Mouse (Mus musculus): ENCODE data around the gene 4930512M02Rik. TPM values are rescaled to one million over a fixed set of nuclear protein-coding genes. Genes with fewer than 3 reads are reported as not detected.

4930512M02Rik gene
- polyA plus RNA-seq, 1 experiment from 2014 or later, result not detected

GRCm38 (mm10) chr11:11624073-11624705 is 3.4 kb downstream of the 4930512M02Rik start:
- 50% methylated on average over 4 of the region's 4 CpGs for WGBS
- no peak overlapping the region for H3K4me3 ChIP-seq
- no peak overlapping the region for H3K27ac ChIP-seq
- H3K36me3 ChIP-seq, result no peaks in the 10 kb centered on the region
- DNase-seq (ENCODE audit: low spot score), result no peak
- H3K4me1 ChIP-seq, result no peaks in the 10 kb centered on the region
- no peaks in the 10 kb centered on the region for H3K27me3 ChIP-seq (ENCODE audit: insufficient read depth, poor library complexity, severe bottlenecking)
- no peaks in the 10 kb centered on the region for H3K9me3 ChIP-seq

- no peak overlapping the region for H3K27ac ChIP-seq
- H3K36me3 ChIP-seq, result no peaks in the 10 kb centered on the region
- WGBS, result 70% methylated on average over 2 of the region's 2 CpGs
- H3K4me3 ChIP-seq, result no peak overlapping the region
- H3K9me3 ChIP-seq, result peaks cover 13% of the 10 kb centered on the region; the same call in 1 of the 2 replicates
- no peaks in the 10 kb centered on the region for H3K27me3 ChIP-seq (ENCODE audit: insufficient read depth, poor library complexity, severe bottlenecking)
- H3K4me1 ChIP-seq, result no peaks in the 10 kb centered on the region
- DNase-seq (ENCODE audit: low spot score), result no peak
Observed at GRCm38 (mm10) chr11:11609243-11609642, 18.4 kb downstream of the 4930512M02Rik start.

GRCm38 (mm10) chr11:11587327-11587726 is 40.3 kb downstream of the 4930512M02Rik start:
- Histone ChIP-seq H3K4me3 (no peak overlapping the region), H3K9me3 (no peaks in the 10 kb centered on the region), H3K4me1 (no peaks in the 10 kb centered on the region), H3K36me3 (no peaks in the 10 kb centered on the region), H3K27ac (no peak overlapping the region), H3K27me3 (ENCODE audit: insufficient read depth, poor library complexity, severe bottlenecking) (no peaks in the 10 kb centered on the region)
- 46% methylated on average over 2 of the region's 2 CpGs for WGBS
- DNase-seq (ENCODE audit: low spot score), result no peak

DNA sequence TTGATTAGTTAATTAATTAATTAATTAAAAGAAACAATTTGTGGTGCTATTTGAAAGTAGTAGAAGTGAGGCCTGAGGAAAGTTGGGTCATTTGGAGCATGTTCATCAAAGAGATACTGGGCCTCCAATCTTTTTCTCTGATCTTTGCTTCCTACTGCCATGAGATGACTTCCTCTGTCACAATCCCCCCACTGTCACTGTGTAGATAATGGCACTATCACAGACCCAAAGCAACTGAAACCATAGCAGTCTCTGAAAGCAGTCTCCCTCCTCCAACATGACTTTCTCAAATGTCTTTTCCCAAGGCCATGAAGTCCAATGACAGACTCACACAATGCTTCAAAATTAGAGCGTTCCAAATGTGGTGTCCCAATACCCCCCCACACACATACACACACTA is 41.2 kb downstream of the 4930512M02Rik start:
- no peak overlapping the region for H3K27ac ChIP-seq
- H3K36me3 ChIP-seq, result no peaks in the 10 kb centered on the region
- no peaks in the 10 kb centered on the region for H3K27me3 ChIP-seq (ENCODE audit: insufficient read depth, poor library complexity, severe bottlenecking)
- H3K4me1 ChIP-seq, result no peaks in the 10 kb centered on the region
- H3K4me3 ChIP-seq, result no peak overlapping the region
- no peak for DNase-seq (ENCODE audit: low spot score)
- 91% methylated on average over 1 of the region's 1 CpGs for WGBS
- H3K9me3 ChIP-seq, result no peaks in the 10 kb centered on the region

DNA sequence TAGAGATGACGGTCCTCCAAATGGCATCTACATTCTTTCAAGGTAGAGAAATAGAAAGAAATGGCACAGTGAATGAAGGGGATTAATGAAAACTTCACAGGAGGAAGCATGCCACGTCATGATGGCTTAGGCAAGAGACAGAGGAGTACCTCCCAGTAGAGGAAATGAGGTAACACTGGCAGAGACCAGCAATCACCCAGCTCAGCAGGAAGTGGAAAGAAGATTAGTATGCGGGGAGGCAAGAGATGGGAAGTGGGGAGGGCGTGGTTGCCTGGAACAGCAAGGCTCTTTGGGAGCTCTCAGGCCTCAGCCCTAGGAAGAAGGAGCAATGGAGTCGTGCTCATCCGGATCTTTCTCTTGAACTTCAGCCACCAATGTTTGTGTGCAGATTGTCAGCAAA is 53.9 kb downstream of the 4930512M02Rik start:
- no peaks in the 10 kb centered on the region for H3K36me3 ChIP-seq
- no peaks in the 10 kb centered on the region for H3K4me1 ChIP-seq
- no peaks in the 10 kb centered on the region for H3K27me3 ChIP-seq (ENCODE audit: insufficient read depth, poor library complexity, severe bottlenecking)
- DNase-seq (ENCODE audit: low spot score), result no peak
- WGBS, result 48% methylated on average over 6 of the region's 6 CpGs
- no peak overlapping the region for H3K4me3 ChIP-seq
- no peaks in the 10 kb centered on the region for H3K9me3 ChIP-seq
- H3K27ac ChIP-seq, result no peak overlapping the region

- H3K4me1 ChIP-seq, result no peaks in the 10 kb centered on the region
- no peak overlapping the region for H3K4me3 ChIP-seq
- H3K27ac ChIP-seq, result no peak overlapping the region
- no peaks in the 10 kb centered on the region for H3K27me3 ChIP-seq (ENCODE audit: insufficient read depth, poor library complexity, severe bottlenecking)
- H3K9me3 ChIP-seq, result no peaks in the 10 kb centered on the region
- H3K36me3 ChIP-seq, result no peaks in the 10 kb centered on the region
- DNase-seq (ENCODE audit: low spot score), result no peak
Observed at GRCm38 (mm10) chr11:11570747-11571146, 56.9 kb downstream of the 4930512M02Rik start.

DNA sequence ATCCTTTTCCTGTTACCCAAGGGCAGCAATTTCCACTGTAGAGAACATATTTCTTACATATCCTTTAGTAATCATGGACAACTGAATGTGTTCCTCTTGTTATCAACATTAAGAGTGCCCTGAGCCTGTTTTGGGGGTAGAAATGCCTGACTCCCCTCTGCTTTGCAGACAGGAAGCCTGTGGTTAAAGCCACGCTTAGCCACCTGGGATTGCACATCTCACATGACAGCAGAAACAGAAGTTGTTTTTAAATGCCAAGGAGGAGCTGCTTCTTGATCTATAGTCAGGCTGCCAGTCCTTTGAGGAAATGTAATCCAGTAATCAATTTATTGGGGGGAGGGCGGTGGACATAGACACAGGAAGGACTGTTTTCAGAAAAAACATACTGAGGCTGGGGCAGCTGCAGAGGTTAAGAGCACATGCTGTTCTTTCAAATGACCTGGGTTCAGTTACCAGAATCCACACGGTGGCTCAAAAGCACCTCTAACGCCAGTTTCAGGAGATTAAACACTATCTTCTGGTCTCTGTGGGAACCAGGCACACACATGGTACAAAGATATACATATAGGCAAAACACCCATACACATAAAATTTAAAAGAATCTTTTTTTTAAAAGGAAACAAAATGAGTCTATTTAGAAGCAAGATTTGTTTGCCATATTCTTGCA is 58.0 kb downstream of the 4930512M02Rik start:
- H3K36me3 ChIP-seq, result no peaks in the 10 kb centered on the region
- no peaks in the 10 kb centered on the region for H3K27me3 ChIP-seq (ENCODE audit: insufficient read depth, poor library complexity, severe bottlenecking)
- H3K27ac ChIP-seq, result no peak overlapping the region
- no peak for DNase-seq (ENCODE audit: low spot score)
- no peaks in the 10 kb centered on the region for H3K4me1 ChIP-seq
- no peaks in the 10 kb centered on the region for H3K9me3 ChIP-seq
- no peak overlapping the region for H3K4me3 ChIP-seq
- 48% methylated on average over 4 of the region's 4 CpGs for WGBS

DNA sequence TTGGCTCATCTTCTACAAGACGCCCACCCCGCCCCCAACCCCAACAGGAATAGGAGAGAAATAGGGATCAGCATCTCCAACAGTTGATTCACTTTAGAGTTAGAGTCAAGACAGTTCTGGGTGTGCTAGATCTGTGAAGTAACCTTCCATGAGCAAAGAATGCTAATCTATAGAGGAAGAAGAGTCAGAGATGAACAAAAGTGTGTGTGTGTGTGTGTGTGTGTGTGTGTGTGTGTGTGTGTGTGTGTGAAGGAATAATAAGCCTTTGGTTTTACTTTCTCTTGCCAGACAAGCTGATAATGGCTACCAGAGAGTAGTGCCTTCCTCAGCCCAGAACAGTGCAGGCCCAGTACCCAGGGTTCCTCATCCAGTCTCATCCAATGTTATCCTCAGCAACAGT is 59.6 kb downstream of the 4930512M02Rik start:
- no peak for DNase-seq (ENCODE audit: low spot score)
- Histone ChIP-seq H3K4me3 (no peak overlapping the region), H3K36me3 (no peaks in the 10 kb centered on the region), H3K4me1 (no peaks in the 10 kb centered on the region), H3K27me3 (ENCODE audit: insufficient read depth, poor library complexity, severe bottlenecking) (no peaks in the 10 kb centered on the region), H3K27ac (no peak overlapping the region), H3K9me3 (no peaks in the 10 kb centered on the region)
- WGBS, result 88% methylated on average over 2 of the region's 2 CpGs

- Histone ChIP-seq H3K27ac (no peak overlapping the region), H3K9me3 (no peaks in the 10 kb centered on the region), H3K4me3 (no peak overlapping the region), H3K27me3 (ENCODE audit: insufficient read depth, poor library complexity, severe bottlenecking) (no peaks in the 10 kb centered on the region), H3K36me3 (no peaks in the 10 kb centered on the region), H3K4me1 (no peaks in the 10 kb centered on the region)
- WGBS, result 77% methylated on average over 6 of the region's 6 CpGs
- DNase-seq (ENCODE audit: low spot score), result no peak
Observed at GRCm38 (mm10) chr11:11565146-11565820, 62.4 kb downstream of the 4930512M02Rik start.

DNA sequence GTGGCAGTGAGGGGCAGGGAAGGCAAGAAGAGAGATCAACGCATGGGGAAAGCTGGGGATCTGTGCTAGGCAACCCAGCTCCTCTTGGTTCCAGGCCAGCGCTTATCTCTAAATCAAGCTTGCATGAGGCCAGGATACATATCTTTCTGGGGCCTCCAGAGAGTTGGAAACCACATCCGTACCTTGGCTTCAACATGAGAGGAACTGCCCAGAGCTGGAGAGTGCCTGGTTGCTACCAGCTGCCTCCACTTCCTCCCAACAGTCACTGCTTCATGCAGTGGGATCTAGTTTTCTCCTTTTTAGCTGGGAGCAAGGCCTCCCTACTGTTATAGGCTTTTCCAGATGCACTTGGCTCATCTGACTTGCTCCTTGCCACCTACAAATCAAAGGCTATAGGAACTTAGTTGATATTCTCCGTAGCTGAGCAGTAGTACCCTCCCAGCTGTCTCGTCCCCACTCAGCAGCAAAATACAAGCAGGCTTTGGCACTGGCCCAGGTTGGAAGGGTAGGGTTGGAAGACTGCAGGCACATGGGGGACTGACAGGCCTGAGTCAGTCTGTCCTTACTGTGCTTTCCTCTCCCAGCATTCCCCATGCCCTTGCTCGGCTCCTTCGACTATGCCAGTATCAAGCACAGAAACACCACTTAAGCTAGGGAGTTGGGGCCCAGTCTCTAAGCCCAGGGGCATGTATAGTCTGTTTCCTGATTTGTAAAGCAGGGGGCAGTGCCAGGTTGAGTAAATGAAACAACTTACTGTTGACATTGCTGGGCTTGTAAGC is 63.2 kb downstream of the 4930512M02Rik start:
- H3K27me3 ChIP-seq (ENCODE audit: insufficient read depth, poor library complexity, severe bottlenecking), result no peaks in the 10 kb centered on the region
- 77% methylated on average over 7 of the region's 7 CpGs for WGBS
- no peaks in the 10 kb centered on the region for H3K9me3 ChIP-seq
- H3K36me3 ChIP-seq, result no peaks in the 10 kb centered on the region
- DNase-seq (ENCODE audit: low spot score), result no peak
- H3K4me1 ChIP-seq, result no peaks in the 10 kb centered on the region
- H3K4me3 ChIP-seq, result no peak overlapping the region
- no peak overlapping the region for H3K27ac ChIP-seq

DNA sequence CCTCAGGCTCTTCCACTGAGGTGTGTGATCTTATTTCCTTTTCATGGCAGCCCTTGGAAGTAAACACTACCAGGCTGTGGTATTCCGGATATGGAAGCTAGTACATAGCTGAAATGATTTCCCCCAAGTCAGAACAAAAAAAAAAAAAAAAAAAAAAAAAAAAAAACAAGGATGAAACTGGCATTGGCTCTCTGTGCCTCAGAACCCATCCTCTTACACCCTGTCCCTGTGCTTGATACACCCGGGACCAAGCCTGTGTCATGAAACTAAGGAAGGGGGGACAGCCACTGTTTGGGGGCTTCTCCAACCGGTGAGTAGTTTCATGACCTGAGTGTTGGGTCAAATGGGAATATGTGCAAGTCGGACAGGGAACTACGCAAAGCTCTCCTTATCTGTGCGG is 66.5 kb downstream of the 4930512M02Rik start:
- no peak for DNase-seq (ENCODE audit: low spot score)
- Histone ChIP-seq H3K36me3 (no peaks in the 10 kb centered on the region), H3K27me3 (ENCODE audit: insufficient read depth, poor library complexity, severe bottlenecking) (no peaks in the 10 kb centered on the region), H3K4me1 (no peaks in the 10 kb centered on the region), H3K4me3 (no peak overlapping the region), H3K27ac (no peak overlapping the region), H3K9me3 (no peaks in the 10 kb centered on the region)
- WGBS, result 86% methylated on average over 6 of the region's 6 CpGs

- H3K4me3 ChIP-seq, result no peak overlapping the region
- WGBS, result 81% methylated on average over 7 of the region's 7 CpGs
- H3K27me3 ChIP-seq (ENCODE audit: insufficient read depth, poor library complexity, severe bottlenecking), result no peaks in the 10 kb centered on the region
- DNase-seq (ENCODE audit: low spot score), result peak; percentile 42
- no peaks in the 10 kb centered on the region for H3K4me1 ChIP-seq
- no peaks in the 10 kb centered on the region for H3K9me3 ChIP-seq
- H3K27ac ChIP-seq, result no peak overlapping the region
- H3K36me3 ChIP-seq, result no peaks in the 10 kb centered on the region
Observed at GRCm38 (mm10) chr11:11559099-11559686, 68.4 kb downstream of the 4930512M02Rik start.
